Mouse (Mus musculus) effector memory CD4-positive, alpha-beta T cell, adult 7 months (primary cell): ENCODE data around the gene Wtip. TPM values are rescaled to one million over a fixed set of nuclear protein-coding genes. Genes with fewer than 3 reads are reported as not detected.

ENCODE experiments used
- polyA plus RNA-seq: library from polyadenylated mRNA; unstranded; fragments of 100-300 nt; shearing (Covaris generic); gene quantifications from one replicate; pipeline ENCODE4 v1.2.1, GENCODE M21; 2017

The Wtip gene
- polyA plus RNA-seq, result not detected

DNA sequence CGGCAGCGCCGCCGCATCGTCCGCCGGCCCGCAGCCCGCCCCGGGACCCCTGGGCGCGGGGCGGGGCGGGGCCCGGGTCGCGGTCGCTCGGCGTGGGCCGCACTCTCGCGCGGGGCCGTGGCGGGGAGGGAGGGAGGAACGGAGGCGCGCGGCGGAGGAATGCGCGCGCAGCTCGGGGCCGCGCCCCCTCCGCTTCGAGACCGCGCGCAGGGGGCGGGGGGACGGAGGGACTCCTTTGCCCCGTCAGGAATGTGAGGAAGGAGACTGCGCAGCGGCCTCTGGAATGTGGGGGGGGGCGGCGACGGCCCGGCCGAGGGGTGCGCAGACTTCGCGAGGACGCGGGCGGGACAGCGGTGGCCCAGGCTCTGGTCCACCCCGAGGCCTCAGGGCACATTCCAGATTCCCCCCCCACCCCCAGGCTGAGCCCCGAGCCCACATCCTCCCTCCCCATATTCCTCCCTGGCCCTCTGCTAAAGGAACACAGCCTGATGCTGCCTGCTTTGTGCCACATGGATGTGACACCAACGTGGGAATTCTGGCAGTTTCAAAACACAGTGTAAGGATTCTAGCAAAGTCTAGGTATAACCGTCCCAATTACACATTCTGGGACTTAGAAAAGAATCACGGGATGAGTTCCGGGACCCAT is at the start of gene Wtip:
Gene Wtip, minus strand, starts transcription at position 152 of the 646 bp plus-strand sequence.

DNA sequence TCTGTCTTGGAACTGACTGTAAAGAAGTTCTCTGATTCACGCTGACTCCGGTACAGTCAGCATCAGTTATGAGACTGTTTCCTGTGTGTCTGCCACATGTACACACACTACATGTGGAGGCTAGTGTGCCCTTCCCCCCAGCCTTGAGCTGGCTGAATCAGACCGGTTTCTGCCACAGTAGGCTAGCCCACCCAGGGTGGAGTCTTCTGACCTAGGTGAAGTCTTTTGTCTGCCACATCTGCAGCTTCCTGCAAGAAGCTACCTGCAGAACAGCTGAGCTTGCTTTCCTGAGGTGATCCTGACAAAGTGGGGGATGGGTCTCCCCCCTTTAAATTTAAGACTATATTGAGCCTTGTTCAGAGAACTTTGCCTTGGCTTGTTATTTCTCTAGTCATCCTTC is 36.4 kb upstream of the Wtip start, which contains the start of gene Uba2:
Gene Uba2, minus strand, starts transcription at position 146 of the 400 bp plus-strand sequence.

DNA sequence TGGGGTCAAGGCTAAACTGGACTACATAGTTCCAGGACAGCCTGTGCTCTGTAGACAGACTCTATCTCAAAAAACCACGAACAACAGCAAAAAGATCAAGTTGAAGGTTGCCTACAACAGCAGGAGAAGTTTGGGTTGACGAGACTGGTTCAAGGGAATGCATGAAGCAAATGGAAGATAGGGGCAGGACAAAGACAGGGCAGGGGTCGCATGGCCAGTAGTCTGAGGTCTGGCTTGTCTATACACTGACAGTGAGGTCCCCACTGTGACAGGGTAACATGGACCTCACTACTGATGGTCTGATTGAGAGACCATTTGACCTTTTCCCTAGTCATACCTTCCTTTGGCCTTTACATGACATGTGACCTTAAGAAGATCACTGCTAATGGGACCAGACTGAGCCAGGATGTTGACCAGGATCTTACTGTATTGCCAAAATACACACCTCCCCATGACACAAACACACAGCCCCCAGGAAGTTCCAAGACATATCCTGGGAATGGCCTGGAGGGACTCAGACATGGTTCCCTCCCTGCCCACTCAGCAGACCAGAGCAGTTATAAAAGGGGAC is 38.1 kb downstream of the Wtip start, which contains the start of gene Scgb1b30:
Gene Scgb1b30, plus strand, starts transcription at position 521 of the 571 bp plus-strand sequence.

Other genes with a start within 250 kb of the Wtip start
- gene Scgb2b26, start 188.2 kb downstream of the Wtip start, polyA plus RNA-seq, result not detected
- not detected for gene Scgb2b27, start 119.3 kb downstream of the Wtip start, polyA plus RNA-seq
- gene Scgb1b27, start 111.8 kb downstream of the Wtip start, polyA plus RNA-seq, result not detected
- not detected for gene Scgb1b30, start 37.8 kb downstream of the Wtip start, polyA plus RNA-seq
- 103 TPM for gene Uba2, start 36.3 kb upstream of the Wtip start, polyA plus RNA-seq
- 34.6 TPM for gene Pdcd2l, start 63.4 kb upstream of the Wtip start, polyA plus RNA-seq
- 230 TPM for gene Gpi1, start 97.1 kb upstream of the Wtip start, polyA plus RNA-seq
- not detected for gene Gm6096, start 117.8 kb upstream of the Wtip start, polyA plus RNA-seq
- gene 4931406P16Rik, start 180.3 kb upstream of the Wtip start, polyA plus RNA-seq, result 32.9 TPM